Mouse (Mus musculus): ENCODE measurements around the gene Plxdc2. TPM values are rescaled to one million over a fixed set of nuclear protein-coding genes. Genes with fewer than 3 reads are reported as not detected.

Gene Plxdc2
- total RNA-seq, 2 experiments from 2014 or later = 29.8 to 32.3 TPM

- H3K4me3 ChIP-seq = no peak overlapping the region
- TF ChIP-seq CTCF (IDR thresholded peaks at IDR 0.05) = no peak
- H3K27ac ChIP-seq = no peak overlapping the region
- intact Hi-C loops (cut with DNase I) = no loop called here
- no peak for DNase-seq (ENCODE audit: extremely low spot score in 1 of 2, low spot score in 2 of 2)
Measured at GRCm38 (mm10) chr2:16595451-16595850, 239.3 kb downstream of the Plxdc2 start.

- TF ChIP-seq CTCF (IDR thresholded peaks at IDR 0.05) = no peak
- no peak overlapping the region for H3K27ac ChIP-seq
- intact Hi-C loops (cut with DNase I) = no loop called here
Measured at GRCm38 (mm10) chr2:16598231-16598630, 242.1 kb downstream of the Plxdc2 start.

GRCm38 (mm10) chr2:16604291-16604690 lies 248.2 kb downstream of the Plxdc2 start:
- no peak for DNase-seq (ENCODE audit: extremely low spot score in 1 of 2, low spot score in 2 of 2)
- Histone ChIP-seq H3K27ac (no peak overlapping the region), H3K4me3 (no peak overlapping the region)
- TF ChIP-seq CTCF (IDR thresholded peaks at IDR 0.05) = no peak
- intact Hi-C loops (cut with DNase I) = no loop called here

More at GRCm38 (mm10) chr2:16598231-16598630, 242.1 kb downstream of the Plxdc2 start:
- no peak overlapping the region for H3K4me3 ChIP-seq
- no peak for DNase-seq (ENCODE audit: extremely low spot score in 1 of 2, low spot score in 2 of 2)

- intact Hi-C loops (cut with DNase I) = no loop called here
- no peak overlapping the region for H3K4me3 ChIP-seq
- no peak for DNase-seq (ENCODE audit: extremely low spot score in 1 of 2, low spot score in 2 of 2)
- no peak for TF ChIP-seq CTCF (IDR thresholded peaks at IDR 0.05)
- peak overlapping the region; percentile 44; the same call in 1 of the 2 replicates for H3K27ac ChIP-seq
Measured at GRCm38 (mm10) chr2:16607792-16608586, 251.9 kb downstream of the Plxdc2 start.

- intact Hi-C loops (cut with DNase I) = no loop called here
- H3K27ac ChIP-seq = no peak overlapping the region
- no peak for TF ChIP-seq CTCF (IDR thresholded peaks at IDR 0.05)
- no peak overlapping the region for H3K4me3 ChIP-seq
- no peak for DNase-seq (ENCODE audit: extremely low spot score in 1 of 2, low spot score in 2 of 2)
Measured at GRCm38 (mm10) chr2:16642061-16642460, 286.0 kb downstream of the Plxdc2 start.

- Histone ChIP-seq H3K27ac (no peak overlapping the region), H3K4me3 (no peak overlapping the region)
- no peak for TF ChIP-seq CTCF (IDR thresholded peaks at IDR 0.05)
- intact Hi-C loops (cut with DNase I) = no loop called here
- no peak for DNase-seq (ENCODE audit: extremely low spot score in 1 of 2, low spot score in 2 of 2)
Measured at GRCm38 (mm10) chr2:16651713-16652112, 295.6 kb downstream of the Plxdc2 start.

GRCm38 (mm10) chr2:16664516-16664915 lies 308.4 kb downstream of the Plxdc2 start:
- DNase-seq (ENCODE audit: extremely low spot score in 1 of 2, low spot score in 2 of 2) = no peak
- no peak for TF ChIP-seq CTCF (IDR thresholded peaks at IDR 0.05)
- no peak overlapping the region for H3K27ac ChIP-seq
- H3K4me3 ChIP-seq = no peak overlapping the region
- intact Hi-C loops (cut with DNase I) = loop anchor here (5.0 kb wide), 1 partner anchor 307 kb away; the partner anchor contains the start of gene Plxdc2

- Histone ChIP-seq H3K27ac (no peak overlapping the region), H3K4me3 (no peak overlapping the region)
- TF ChIP-seq CTCF (IDR thresholded peaks at IDR 0.05) = no peak
- intact Hi-C loops (cut with DNase I) = no loop called here
- no peak for DNase-seq (ENCODE audit: extremely low spot score in 1 of 2, low spot score in 2 of 2)
Measured at GRCm38 (mm10) chr2:16668391-16668790, 312.3 kb downstream of the Plxdc2 start.

GRCm38 (mm10) chr2:16682905-16683304 lies 326.8 kb downstream of the Plxdc2 start:
- no peak for TF ChIP-seq CTCF (IDR thresholded peaks at IDR 0.05)
- intact Hi-C loops (cut with DNase I) = no loop called here
- no peak for DNase-seq (ENCODE audit: extremely low spot score in 1 of 2, low spot score in 2 of 2)
- Histone ChIP-seq H3K4me3 (no peak overlapping the region), H3K27ac (no peak overlapping the region)

GRCm38 (mm10) chr2:16683739-16684138 lies 327.6 kb downstream of the Plxdc2 start:
- no peak for DNase-seq (ENCODE audit: extremely low spot score in 1 of 2, low spot score in 2 of 2)
- intact Hi-C loops (cut with DNase I) = no loop called here
- Histone ChIP-seq H3K4me3 (no peak overlapping the region), H3K27ac (no peak overlapping the region)
- no peak for TF ChIP-seq CTCF (IDR thresholded peaks at IDR 0.05)

GRCm38 (mm10) chr2:16684529-16684928 lies 328.4 kb downstream of the Plxdc2 start:
- no peak for TF ChIP-seq CTCF (IDR thresholded peaks at IDR 0.05)
- no peak overlapping the region for H3K4me3 ChIP-seq
- intact Hi-C loops (cut with DNase I) = no loop called here
- DNase-seq (ENCODE audit: extremely low spot score in 1 of 2, low spot score in 2 of 2) = no peak
- H3K27ac ChIP-seq = no peak overlapping the region

GRCm38 (mm10) chr2:16696390-16696789 lies 340.3 kb downstream of the Plxdc2 start:
- no peak for DNase-seq (ENCODE audit: extremely low spot score in 1 of 2, low spot score in 2 of 2)
- Histone ChIP-seq H3K4me3 (no peak overlapping the region), H3K27ac (no peak overlapping the region)
- no peak for TF ChIP-seq CTCF (IDR thresholded peaks at IDR 0.05)
- intact Hi-C loops (cut with DNase I) = no loop called here

GRCm38 (mm10) chr2:16697181-16697580 lies 341.1 kb downstream of the Plxdc2 start:
- no peak overlapping the region for H3K4me3 ChIP-seq
- DNase-seq (ENCODE audit: extremely low spot score in 1 of 2, low spot score in 2 of 2) = no peak
- intact Hi-C loops (cut with DNase I) = no loop called here
- no peak for TF ChIP-seq CTCF (IDR thresholded peaks at IDR 0.05)
- no peak overlapping the region for H3K27ac ChIP-seq

Measured in left cerebral cortex, adult 2 months (tissue).